In genomic region chr5:43824580-43824979, GRCm38 (mm10) we compare ENCODE assay signal across 16 mouse cellular contexts. TPM values are rescaled to one million over a fixed set of nuclear protein-coding genes. Genes with fewer than 3 reads are reported as not detected.
DNase-seq lines count a peak whose midpoint lies in the region; ATAC-seq and TF ChIP-seq lines count a peak whose summit lies in the region.
"Had no signal": no experiment of that assay in that cellular context is flagged by ENCODE, and none has a peak within 500 bp of the region (broad histone marks: within the 10 kb centered on the region; RNA-seq: fewer than 3 reads in every experiment).

No protein-coding gene starts in this region.

- TF ChIP-seq CTCF in CH12.LX (conservative IDR thresholded peaks at IDR 0.05 in 1 of 2, IDR thresholded peaks at IDR 0.05 in 1 of 2; ENCODE audit: low read depth in 2 of 2, low read length in 2 of 2): no peak

- 0 out of 2 replicates have a peak, but pooled peaks have one; percentile 50 for ATAC-seq in megakaryocyte-erythroid progenitor cell, adult 5-6 weeks (replicated peaks; ENCODE audit: low FRiP score, low TSS enrichment, poor library complexity, severe bottlenecking)
- ATAC-seq: forebrain, embryonic 13.5 days had no signal

- in situ Hi-C loops in CH12.LX (cut with MboI; ENCODE audit: low pct_ligation_motif_present, low pct_unique_long_range_greater_than_20kb, low sequenced_read_pairs): no loop called here

- TF ChIP-seq RAD21 in CH12.LX (IDR thresholded peaks at IDR 0.05; ENCODE audit: low read depth, low read length): no peak

- TF ChIP-seq POLR2A in CH12.LX (IDR thresholded peaks at IDR 0.05; ENCODE audit: low read depth, low read length): no peak

- no peak overlapping the region for H3K4me2 ChIP-seq in CH12.LX (ENCODE audit: insufficient read depth, low read depth, poor library complexity, severe bottlenecking)
- H3K4me2 ChIP-seq: embryonic facial prominence, embryonic 12.5 days; forebrain, embryonic 13.5 days had no signal

- H3K36me3 ChIP-seq in CH12.LX (replicated peaks in 1 of 2; ENCODE audit: control insufficient read depth in 1 of 2, insufficient read depth in 1 of 2, low read length in 1 of 2): peaks cover 0 to 41% of the 10 kb centered on the region in 2 experiments
- H3K36me3 ChIP-seq in splenic B cell, adult 2 months (ENCODE audit: control insufficient read depth, insufficient read depth, low read length, poor library complexity, severe bottlenecking): no peaks in the 10 kb centered on the region
- H3K36me3 ChIP-seq: embryonic facial prominence, embryonic 12.5 days; hindbrain, embryonic 10.5 days had no signal

- H3K27me3 ChIP-seq in CH12.LX (replicated peaks): no peaks in the 10 kb centered on the region
- H3K27me3 ChIP-seq in splenic B cell, adult 2 months (ENCODE audit: control insufficient read depth, insufficient read depth, low read length, poor library complexity, severe bottlenecking): no peaks in the 10 kb centered on the region
- H3K27me3 ChIP-seq: embryonic facial prominence, embryonic 12.5 days; forebrain, embryonic 13.5 days had no signal

- dilution Hi-C loops in CH12.LX (cut with MboI; ENCODE audit: extremely low pct_ligation_motif_present, extremely low pct_unique_long_range_greater_than_20kb, low sequenced_read_pairs): no loop called here

- H3K9me3 ChIP-seq in CH12.LX (replicated peaks; ENCODE audit: low read length): no peaks in the 10 kb centered on the region
- H3K9me3 ChIP-seq: embryonic facial prominence, embryonic 12.5 days; forebrain, embryonic 13.5 days; hindbrain, embryonic 10.5 days had no signal

- H3K27ac ChIP-seq in CH12.LX (ENCODE audit: insufficient read depth, low read depth): no peak overlapping the region
- H3K27ac ChIP-seq: embryonic facial prominence, embryonic 12.5 days; forebrain, embryonic 13.5 days; hindbrain, embryonic 10.5 days; kidney, postnatal 0 days; macrophage had no signal

- DNase-seq in B cell, adult 2 months: peak; percentile 75
- DNase-seq in CH12.LX (ENCODE audit: extremely low read depth): peak; percentile 94
- DNase-seq in splenic B cell, adult 2 months (ENCODE audit: low read depth, low spot score): peak; percentile 82
- no peak for DNase-seq in adrenal gland, adult (ENCODE audit: inconsistent age in 2 of 2, low spot score in 1 of 2)
- no peak for DNase-seq in kidney, postnatal 36 days
- DNase-seq in cerebellum, postnatal 4 days (ENCODE audit: low spot score in 2 of 2): no peak
- DNase-seq: adrenal gland, adult 8-10 months; cerebellum, adult 11 months; gastrocnemius, postnatal 36 days had no signal

- peaks cover 8 to 41% of the 10 kb centered on the region in 2 experiments for H3K4me1 ChIP-seq in CH12.LX (ENCODE audit: control insufficient read depth in 1 of 2, insufficient read depth in 2 of 2)
- H3K4me1 ChIP-seq: embryonic facial prominence, embryonic 12.5 days; forebrain, embryonic 13.5 days; hindbrain, embryonic 10.5 days had no signal

- no peaks in the 10 kb centered on the region for H3K79me2 ChIP-seq in CH12.LX (replicated peaks; ENCODE audit: control insufficient read depth, extremely low read depth, insufficient read depth, poor library complexity, severe bottlenecking)

- no peak overlapping the region for H3K9ac ChIP-seq in CH12.LX (ENCODE audit: insufficient read depth, low read depth)
- H3K9ac ChIP-seq: embryonic facial prominence, embryonic 12.5 days; forebrain, embryonic 13.5 days had no signal

- H3K4me3 ChIP-seq in CH12.LX (replicated peaks in 1 of 3; ENCODE audit: low read depth in 2 of 3, low read length in 2 of 3, poor library complexity in 1 of 3): no peak overlapping the region
- H3K4me3 ChIP-seq: embryonic facial prominence, embryonic 12.5 days; forebrain, embryonic 13.5 days; hindbrain, embryonic 10.5 days had no signal

- TF ChIP-seq EP300 in CH12.LX (IDR thresholded peaks at IDR 0.05; ENCODE audit: low read length): peak; percentile 75

TF ChIP-seq in CH12.LX, 34 proteins besides CTCF, POLR2A, EP300 and RAD21:
- TF ChIP-seq RCOR1 (conservative IDR thresholded peaks at IDR 0.05; ENCODE audit: low read depth, low read length) (peak; percentile 66; the same call in 1 of the 2 replicates), SIN3A (IDR thresholded peaks at IDR 0.05; ENCODE audit: low read length) (peak; percentile 78), SMC3 (IDR thresholded peaks at IDR 0.05; ENCODE audit: low read depth, low read length) (no peak), PAX5 (IDR thresholded peaks at IDR 0.05; ENCODE audit: low read length) (no peak), E2F4 (IDR thresholded peaks at IDR 0.05; ENCODE audit: insufficient replicate concordance, low read depth, low read length) (no peak), JUND (conservative IDR thresholded peaks at IDR 0.05; ENCODE audit: low read depth, low read length) (peak; percentile 57; the same call in 1 of the 2 replicates), BHLHE40 (IDR thresholded peaks at IDR 0.05; ENCODE audit: low read depth, low read length) (peak; percentile 90), MAX (IDR thresholded peaks at IDR 0.05; ENCODE audit: low read length) (peak; percentile 72), ETS1 (conservative IDR thresholded peaks at IDR 0.05; ENCODE audit: low read depth, low read length) (peak; percentile 75), HCFC1 (IDR thresholded peaks at IDR 0.05; ENCODE audit: low read depth, low read length) (no peak), POLR2AphosphoS2 (IDR thresholded peaks at IDR 0.05; ENCODE audit: low read depth, low read length) (no peak), NELFE (IDR thresholded peaks at IDR 0.05; ENCODE audit: low read depth, low read length) (no peak), USF2 (conservative IDR thresholded peaks at IDR 0.05; ENCODE audit: low read depth, low read length) (no peak), ZMIZ1 (IDR thresholded peaks at IDR 0.05; ENCODE audit: low read depth, low read length) (no peak), ELF1 (IDR thresholded peaks at IDR 0.05; ENCODE audit: low read depth, low read length) (no peak), MYC (IDR thresholded peaks at IDR 0.05; ENCODE audit: low read depth, low read length) (peak; percentile 37; the same call in 1 of the 2 replicates), ZC3H11A (IDR thresholded peaks at IDR 0.05; ENCODE audit: low read depth, low read length) (no peak), MAZ (IDR thresholded peaks at IDR 0.05; ENCODE audit: low read depth, low read length) (0 out of 2 replicates have a peak, but pooled peaks have one; percentile 39), IRF4 (IDR thresholded peaks at IDR 0.05; ENCODE audit: low read depth, low read length) (peak; percentile 68), KAT2A (IDR thresholded peaks at IDR 0.05; ENCODE audit: insufficient replicate concordance, low read length) (no peak), CHD1 (IDR thresholded peaks at IDR 0.05; ENCODE audit: low read depth, low read length) (no peak), UBTF (IDR thresholded peaks at IDR 0.05; ENCODE audit: low read depth, low read length) (no peak), MEF2A (IDR thresholded peaks at IDR 0.05; ENCODE audit: borderline replicate concordance, low read depth, low read length) (peak; percentile 67; the same call in 1 of the 2 replicates), MXI1 (IDR thresholded peaks at IDR 0.05; ENCODE audit: low read depth, low read length) (peak; percentile 63), GABPA (IDR thresholded peaks at IDR 0.05; ENCODE audit: insufficient replicate concordance, low read depth, low read length) (no peak), TCF12 (IDR thresholded peaks at IDR 0.05; ENCODE audit: low read depth, low read length) (peak; percentile 84), MAFK (IDR thresholded peaks at IDR 0.05; ENCODE audit: insufficient replicate concordance, low read length) (0 out of 2 replicates have a peak, but pooled peaks have one; percentile 40), ZKSCAN1 (IDR thresholded peaks at IDR 0.05; ENCODE audit: borderline replicate concordance, low read depth, low read length) (no peak), USF1 (IDR thresholded peaks at IDR 0.05; ENCODE audit: low read depth, low read length) (0 out of 2 replicates have a peak, but pooled peaks have one; percentile 11), CHD2 (IDR thresholded peaks at IDR 0.05; ENCODE audit: low read length) (0 out of 2 replicates have a peak, but pooled peaks have one; percentile 22), TBP (conservative IDR thresholded peaks at IDR 0.05; ENCODE audit: low read depth, low read length) (no peak), JUN (IDR thresholded peaks at IDR 0.05; ENCODE audit: insufficient read depth, low read depth, low read length) (no peak), ZNF384 (IDR thresholded peaks at IDR 0.05; ENCODE audit: low read depth, low read length) (no peak), NRF1 (IDR thresholded peaks at IDR 0.05; ENCODE audit: low read depth, low read length) (no peak)

RNA-seq across cellular contexts. Expression of gene Fbxl5, which starts 3.1 kb away (rescaled TPM):
- 20.5 and 20.9 TPM in 2 replicates for total RNA-seq in CH12.LX (2012; rRNA removed)
- total RNA-seq in CH12.LX (2014; rRNA removed): 45.3 and 48.4 TPM in 2 replicates
- polyA plus RNA-seq in CH12.LX (2012; ENCODE audit: insufficient read length, low read depth): 28.1 and 28.4 TPM in 2 replicates
- total RNA-seq in megakaryocyte-erythroid progenitor cell, adult 5-6 weeks (2014; fragmentation: Nextera tagmentation): 23.3 and 36.0 TPM in 2 replicates
- total RNA-seq in megakaryocyte-erythroid progenitor cell, adult 5-6 weeks (2017): 27.5 and 52.1 TPM in 2 replicates

RNA-seq across cellular contexts. Expression of gene Bst1, which starts 5.9 kb away (rescaled TPM):
- 1.9 and 3.3 TPM in 2 replicates for total RNA-seq in CH12.LX (2012; rRNA removed)
- 4.7 and 4.8 TPM in 2 replicates for total RNA-seq in CH12.LX (2014; rRNA removed)
- polyA plus RNA-seq in CH12.LX (2012; ENCODE audit: insufficient read length, low read depth): 8.9 and 9.9 TPM in 2 replicates
- 1.7 TPM in 1 of 2 replicates, not detected in the other for total RNA-seq in megakaryocyte-erythroid progenitor cell, adult 5-6 weeks (2014; fragmentation: Nextera tagmentation)
- 0.38 TPM in 1 of 2 replicates, not detected in the other for total RNA-seq in megakaryocyte-erythroid progenitor cell, adult 5-6 weeks (2017)
- polyA plus RNA-seq: forebrain, embryonic 13.5 days; hindbrain, embryonic 10.5 days; neural tube, embryonic 11.5 days had no signal

RNA-seq across cellular contexts. Expression of gene Cd38, which starts 43.8 kb away (rescaled TPM):
- total RNA-seq in CH12.LX (2012; rRNA removed) (2.9 and 3.3 TPM in 2 replicates), CH12.LX (2014; rRNA removed) (1.5 and 1.7 TPM in 2 replicates)
- 0.87 and 0.93 TPM in 2 replicates for polyA plus RNA-seq in CH12.LX (2012; ENCODE audit: insufficient read length, low read depth)
- 0.74 and 1.2 TPM in 2 replicates for total RNA-seq in megakaryocyte-erythroid progenitor cell, adult 5-6 weeks (2014; fragmentation: Nextera tagmentation)
- total RNA-seq in megakaryocyte-erythroid progenitor cell, adult 5-6 weeks (2017): 0.57 TPM in 1 of 2 replicates, not detected in the other

Comparison
In these comparisons a context has a peak if more than half of its experiments do, and no peak if none do; other contexts are left out.
1. DNase-seq: peak in B cell, adult 2 months (2 of 2), CH12.LX (single experiment) and splenic B cell, adult 2 months (single experiment); none in adrenal gland, adult (0 of 2), kidney, postnatal 36 days (0 of 2) and cerebellum, postnatal 4 days (0 of 2).